Mouse (Mus musculus): ENCODE data around the gene Ankrd63.

Gene Ankrd63

GRCm38 (mm10) chr2:118703913-118704730 lies at the start of gene Ankrd63:
Gene Ankrd63 (minus strand): TSS chr2:118703963.
- DNase-seq = peak in 1 of 2 experiments; percentile 49

- no peak for DNase-seq
Observed at GRCm38 (mm10) chr2:118752792-118753108, 49.0 kb upstream of the Ankrd63 start.

- DNase-seq = no peak
Observed at GRCm38 (mm10) chr2:118751896-118752791, 48.4 kb upstream of the Ankrd63 start.

GRCm38 (mm10) chr2:118750476-118750875 lies 46.7 kb upstream of the Ankrd63 start:
- no peak for DNase-seq

- DNase-seq = no peak
Observed at GRCm38 (mm10) chr2:118749341-118749884, 45.6 kb upstream of the Ankrd63 start.

- no peak for DNase-seq
Observed at GRCm38 (mm10) chr2:118747301-118747960, 43.7 kb upstream of the Ankrd63 start.

- peak; percentile 27 to 48 for DNase-seq
Observed at GRCm38 (mm10) chr2:118745915-118746901, 42.4 kb upstream of the Ankrd63 start.

GRCm38 (mm10) chr2:118745232-118745884 lies 41.6 kb upstream of the Ankrd63 start, which contains the start of gene Inafm2:
Gene Inafm2 (plus strand): TSS chr2:118745758.
- DNase-seq = peak; percentile 88 to 91

GRCm38 (mm10) chr2:118744621-118745020 lies 40.9 kb upstream of the Ankrd63 start:
- no peak for DNase-seq

GRCm38 (mm10) chr2:118743261-118743943 lies 39.6 kb upstream of the Ankrd63 start:
- no peak for DNase-seq

GRCm38 (mm10) chr2:118741183-118741582 lies 37.4 kb upstream of the Ankrd63 start:
- DNase-seq = no peak

- DNase-seq = no peak
Observed at GRCm38 (mm10) chr2:118740341-118740740, 36.6 kb upstream of the Ankrd63 start.

GRCm38 (mm10) chr2:118733341-118733740 lies 29.6 kb upstream of the Ankrd63 start:
- DNase-seq = no peak

- DNase-seq = no peak
Observed at GRCm38 (mm10) chr2:118731981-118732380, 28.2 kb upstream of the Ankrd63 start.

- DNase-seq = peak; percentile 57 to 75
Observed at GRCm38 (mm10) chr2:118730622-118730915, 26.8 kb upstream of the Ankrd63 start.

- DNase-seq = no peak
Observed at GRCm38 (mm10) chr2:118729816-118730621, 26.3 kb upstream of the Ankrd63 start.

- DNase-seq = no peak
Observed at GRCm38 (mm10) chr2:118729194-118729593, 25.4 kb upstream of the Ankrd63 start.

- DNase-seq = peak; percentile 63 to 73
Observed at GRCm38 (mm10) chr2:118728337-118728736, 24.6 kb upstream of the Ankrd63 start, which contains the start of gene Plcb2. Gene Plcb2 (minus strand): TSS chr2:118728438.

- no peak for DNase-seq
Observed at GRCm38 (mm10) chr2:118727911-118728310, 24.1 kb upstream of the Ankrd63 start.

- DNase-seq = peak in 1 of 2 experiments; percentile 2
Observed at GRCm38 (mm10) chr2:118726873-118727272, 23.1 kb upstream of the Ankrd63 start.

All from spleen, adult 18-20 months (tissue).